Mouse (Mus musculus) embryonic fibroblast, embryonic 13.5 days (primary cell): ENCODE results near the gene Man2b2.

Experiments
- CTCF ChIP-seq: IDR thresholded peaks from 2 replicates; pipeline ENCODE4 v1.5.1; 2011; ENCODE audit warnings: mild to moderate bottlenecking, control low read depth, low read length, moderate library complexity, borderline replicate concordance; ENCODE audit not compliant: insufficient read depth
- POLR2A ChIP-seq: IDR thresholded peaks from 2 replicates; pipeline ENCODE4 v1.6.1; 2011; ENCODE audit warnings: low read depth, mild to moderate bottlenecking, control low read depth, low read length, moderate library complexity

DNA sequence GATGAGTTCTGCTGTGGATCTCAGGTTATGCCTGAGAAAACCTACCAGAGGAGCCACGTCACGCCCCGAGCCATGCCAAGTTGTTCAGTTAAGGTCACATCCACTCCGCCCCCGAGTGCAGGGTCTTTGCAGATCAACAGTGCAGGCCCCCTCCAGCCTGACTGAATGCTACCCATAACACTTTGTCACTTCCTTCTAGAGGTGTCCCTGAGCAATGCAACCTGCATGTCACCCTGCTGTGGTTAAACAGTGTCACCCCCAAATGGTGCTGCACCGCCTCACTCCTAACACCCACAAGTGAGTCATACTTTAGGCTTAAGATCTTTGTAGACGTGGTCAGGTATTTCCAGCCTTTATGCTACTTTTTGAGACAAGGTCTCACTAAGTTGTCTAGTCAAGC lies 9.6 kb upstream of the Man2b2 start:
- no peak for TF ChIP-seq CTCF
- TF ChIP-seq POLR2A: no peak
